ENCODE assay signal across 23 mouse cellular contexts in genomic region chr11:95043060-95043459, GRCm38 (mm10).
"Had no signal": no experiment of that assay in that cellular context is flagged by ENCODE, and none has a peak within 500 bp of the region (broad histone marks: within the 10 kb centered on the region; RNA-seq: fewer than 3 reads in every experiment).

No protein-coding gene starts in this region.

- ATAC-seq: liver, postnatal 0 days had no signal

- H3K4me3 ChIP-seq: layer of hippocampus, adult 2 months; limb, embryonic 12.5 days; limb, embryonic 15.5 days; lung, embryonic 15.5 days; megakaryocyte, embryonic 14.5 days; midbrain, embryonic 10.5 days; neural tube, embryonic 12.5 days; neural tube, embryonic 15.5 days had no signal

- H3K27ac ChIP-seq: kidney, postnatal 0 days; layer of hippocampus, adult 2 months; limb, embryonic 12.5 days; limb, embryonic 15.5 days; liver, embryonic 14.5 days; lung, embryonic 15.5 days; midbrain, embryonic 10.5 days; neural tube, embryonic 12.5 days; neural tube, embryonic 15.5 days; stomach, postnatal 0 days had no signal

- DNase-seq: layer of hippocampus, adult 9-11 months; left cerebral cortex, postnatal 4 days; liver, postnatal 0 days; lung, postnatal 10 days; lung, postnatal 36 days; midbrain, embryonic 14.5 days; right cerebral cortex, adult 18-20 months; right cerebral cortex, postnatal 14 days; right cerebral cortex, postnatal 4 days; thymus, adult 2 months; thymus, postnatal 14 days; thymus, postnatal 4 days had no signal
